Mouse (Mus musculus): ENCODE data around the gene Lmod2.

The Lmod2 gene

DNA sequence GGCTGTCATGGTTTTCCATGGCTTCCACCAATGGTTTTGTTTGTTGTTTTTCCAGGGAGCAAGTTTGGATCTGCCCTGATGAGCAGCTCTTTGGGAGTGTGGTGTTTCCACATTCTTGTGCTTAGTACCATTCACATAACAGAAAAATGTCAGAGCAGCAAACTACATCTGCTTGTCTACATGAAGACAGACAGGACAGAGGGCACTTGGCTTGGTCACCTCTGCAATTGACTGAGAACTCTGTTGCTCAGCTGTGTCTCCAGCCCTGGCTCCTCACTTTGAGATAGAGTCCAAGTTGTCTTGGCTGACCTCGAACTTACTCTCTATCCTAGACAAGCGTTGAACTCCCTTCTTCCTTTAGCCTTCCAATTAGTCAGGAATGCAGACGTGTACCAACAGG, 4.8 kb downstream of the Lmod2 start:
- DNase-seq (ENCODE audit: low spot score) = no peak

DNA sequence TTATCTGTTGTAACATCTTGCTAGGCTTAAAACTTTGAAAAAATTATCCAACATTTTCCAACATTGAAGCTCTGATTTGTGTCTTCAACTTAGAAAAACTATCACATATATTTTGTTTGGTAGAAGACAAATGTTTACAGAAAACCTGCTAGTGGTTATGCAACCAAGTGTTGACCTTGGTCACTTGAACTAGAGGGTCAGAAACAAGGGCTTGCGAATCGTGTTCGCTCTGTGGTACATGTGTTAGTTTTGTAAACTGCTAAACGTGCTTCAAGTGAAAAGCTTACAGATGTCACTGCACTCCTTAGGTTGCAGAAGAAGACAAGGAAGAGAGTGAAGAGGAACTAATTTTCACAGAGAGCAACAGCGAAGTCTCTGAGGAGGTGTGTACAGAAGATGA, 5.4 kb downstream of the Lmod2 start:
- DNase-seq (ENCODE audit: low spot score) = no peak

DNA sequence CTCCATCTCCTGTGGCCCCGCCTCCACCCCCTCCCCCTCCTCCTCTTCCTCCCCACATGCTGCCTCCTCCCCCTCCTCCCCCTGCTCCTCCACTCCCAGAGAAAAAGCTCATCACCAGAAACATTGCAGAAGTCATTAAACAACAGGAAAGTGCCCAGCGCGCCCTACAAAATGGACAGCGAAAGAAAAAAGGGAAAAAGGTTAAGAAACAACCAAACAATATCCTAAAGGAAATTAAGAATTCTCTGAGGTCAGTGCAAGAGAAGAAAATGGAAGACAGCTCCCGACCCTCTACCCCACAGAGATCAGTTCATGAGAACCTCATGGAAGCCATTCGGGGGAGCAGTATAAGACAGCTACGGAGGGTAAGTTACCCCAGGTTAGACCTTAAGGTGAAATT, 6.7 kb downstream of the Lmod2 start:
- no peak for DNase-seq (ENCODE audit: low spot score)

DNA sequence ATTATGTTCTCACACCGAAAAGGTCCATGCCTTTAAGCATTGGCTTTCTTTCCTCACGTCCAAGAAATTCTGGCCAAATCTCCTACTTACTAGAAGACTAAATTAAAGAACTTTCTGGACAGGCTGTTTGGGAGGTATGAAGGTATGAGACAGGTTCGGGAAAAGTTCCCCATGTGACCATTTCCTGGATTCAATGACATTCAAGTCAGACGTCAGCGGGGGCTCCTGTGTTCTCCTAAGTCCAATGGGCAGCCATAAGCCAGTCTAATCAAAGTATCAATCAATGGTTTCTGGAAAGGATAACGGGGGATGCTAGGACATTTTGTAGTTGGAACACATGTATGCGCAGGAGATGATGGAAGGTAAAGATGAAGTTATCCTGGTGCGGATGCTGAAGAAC, 8.1 kb downstream of the Lmod2 start:
- DNase-seq (ENCODE audit: low spot score) = no peak

DNA sequence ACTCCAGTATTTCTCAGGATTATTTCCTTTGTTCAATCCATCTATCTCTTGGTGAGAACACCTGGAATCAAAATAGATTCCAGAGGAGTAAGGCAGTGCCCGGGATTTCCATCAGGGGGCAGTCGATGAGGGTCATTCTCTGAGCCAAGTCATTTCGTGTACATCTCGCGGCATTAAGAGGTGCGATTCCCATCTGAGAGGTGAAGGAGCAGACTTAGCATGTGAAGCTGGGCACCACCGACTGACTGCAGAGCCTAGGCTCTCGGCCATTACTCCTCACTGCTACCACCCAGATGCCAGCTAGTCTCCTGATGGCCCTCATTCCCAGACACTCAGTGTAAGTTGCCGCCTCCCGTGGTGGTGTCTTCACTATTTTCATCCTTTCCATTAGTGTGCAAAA, 8.9 kb downstream of the Lmod2 start:
- no peak for DNase-seq (ENCODE audit: low spot score)

DNA sequence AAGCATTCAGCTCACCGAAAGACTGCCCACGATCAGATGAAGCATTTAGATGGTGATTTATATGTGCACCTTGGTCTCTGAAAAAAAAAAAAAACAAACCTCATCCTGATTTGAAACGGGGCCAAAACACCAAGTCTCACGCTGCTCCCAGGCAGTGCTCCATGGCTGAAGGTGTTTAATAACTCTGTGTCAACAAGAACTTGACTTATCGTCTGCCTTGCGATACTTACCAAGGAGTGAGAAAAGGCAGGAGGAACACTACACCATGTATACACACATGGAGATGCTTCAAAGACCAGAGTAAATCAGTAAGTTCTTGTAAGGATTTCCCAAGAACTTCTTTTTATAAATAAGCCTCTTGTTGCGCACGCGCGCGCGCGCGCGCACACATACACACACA, 10.0 kb downstream of the Lmod2 start:
- no peak for DNase-seq (ENCODE audit: low spot score)

DNA sequence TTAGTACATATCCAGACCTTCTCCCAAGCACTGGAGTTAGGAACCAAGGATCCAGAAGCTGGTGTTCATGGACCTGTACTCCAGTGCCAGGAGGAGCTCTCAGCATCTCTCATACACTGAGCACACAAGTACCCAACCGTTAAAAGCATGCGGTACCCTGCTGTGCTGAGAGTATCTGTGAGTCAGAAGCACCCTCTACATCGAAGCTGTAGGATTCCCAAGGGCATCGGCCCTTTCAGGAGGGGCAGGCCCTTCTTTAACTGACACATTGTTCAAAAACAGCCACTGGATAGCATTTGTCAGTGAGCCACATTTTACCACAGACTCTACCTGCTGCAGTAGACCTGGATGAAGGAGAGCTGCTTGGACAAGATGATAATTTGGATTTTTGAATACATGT, 10.6 kb downstream of the Lmod2 start:
- no peak for DNase-seq (ENCODE audit: low spot score)

DNA sequence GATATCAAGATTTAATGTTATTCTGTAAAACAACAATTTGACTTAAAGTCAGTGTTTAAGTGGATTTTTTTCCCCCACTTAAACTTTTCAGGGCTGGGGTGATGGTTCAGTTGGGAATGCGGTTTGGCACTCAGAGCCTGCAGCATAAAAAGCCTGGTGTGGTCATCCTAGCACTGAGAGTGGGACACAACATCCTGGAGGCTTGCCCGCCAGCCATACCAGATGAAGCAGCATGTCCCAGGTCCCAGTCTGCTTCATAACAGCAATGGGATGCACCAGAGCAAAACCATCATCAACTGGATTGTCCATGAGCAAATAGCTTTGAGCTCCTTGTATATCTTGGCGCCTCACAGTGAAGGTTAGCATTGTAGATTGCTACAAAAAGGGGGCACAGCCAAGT, 11.1 kb downstream of the Lmod2 start:
- DNase-seq (ENCODE audit: low spot score) = no peak

DNA sequence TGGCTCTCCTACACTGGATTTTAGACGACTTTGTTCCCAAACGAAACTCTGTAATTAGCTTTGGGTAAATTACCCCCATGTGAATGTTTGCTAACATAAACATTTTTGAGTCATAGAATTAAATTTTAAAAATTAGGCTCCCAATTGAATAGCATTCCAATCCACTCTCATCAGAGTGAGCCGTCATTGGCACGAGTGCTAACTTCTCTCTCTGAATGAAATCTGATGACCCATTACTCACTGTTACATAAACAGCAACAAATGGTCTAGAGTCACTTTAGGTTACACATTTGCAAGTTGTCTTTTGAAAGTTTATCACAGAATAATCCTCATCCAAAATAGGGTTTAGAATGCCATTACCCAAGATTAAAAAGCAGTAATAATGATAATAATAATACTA, 12.0 kb downstream of the Lmod2 start:
- DNase-seq (ENCODE audit: low spot score) = no peak

DNA sequence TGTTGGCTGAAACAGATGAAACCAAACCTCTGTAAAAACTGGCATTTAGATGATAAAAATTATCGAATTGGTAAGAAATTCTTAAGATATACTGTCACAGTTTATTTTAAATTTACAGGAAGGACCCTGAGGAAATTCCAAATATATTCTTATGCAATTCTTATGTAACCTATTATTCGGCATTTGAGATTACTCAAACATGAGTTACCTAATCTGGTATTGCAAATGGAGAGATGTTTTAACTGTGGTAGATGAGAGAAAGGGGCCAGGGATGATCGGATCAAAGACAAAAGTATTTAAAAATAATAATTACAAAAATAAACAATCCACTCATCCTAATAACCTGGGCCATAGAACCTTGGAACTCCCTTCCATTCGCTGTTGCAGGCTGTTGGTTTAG, 12.8 kb downstream of the Lmod2 start:
- no peak for DNase-seq (ENCODE audit: low spot score)

DNA sequence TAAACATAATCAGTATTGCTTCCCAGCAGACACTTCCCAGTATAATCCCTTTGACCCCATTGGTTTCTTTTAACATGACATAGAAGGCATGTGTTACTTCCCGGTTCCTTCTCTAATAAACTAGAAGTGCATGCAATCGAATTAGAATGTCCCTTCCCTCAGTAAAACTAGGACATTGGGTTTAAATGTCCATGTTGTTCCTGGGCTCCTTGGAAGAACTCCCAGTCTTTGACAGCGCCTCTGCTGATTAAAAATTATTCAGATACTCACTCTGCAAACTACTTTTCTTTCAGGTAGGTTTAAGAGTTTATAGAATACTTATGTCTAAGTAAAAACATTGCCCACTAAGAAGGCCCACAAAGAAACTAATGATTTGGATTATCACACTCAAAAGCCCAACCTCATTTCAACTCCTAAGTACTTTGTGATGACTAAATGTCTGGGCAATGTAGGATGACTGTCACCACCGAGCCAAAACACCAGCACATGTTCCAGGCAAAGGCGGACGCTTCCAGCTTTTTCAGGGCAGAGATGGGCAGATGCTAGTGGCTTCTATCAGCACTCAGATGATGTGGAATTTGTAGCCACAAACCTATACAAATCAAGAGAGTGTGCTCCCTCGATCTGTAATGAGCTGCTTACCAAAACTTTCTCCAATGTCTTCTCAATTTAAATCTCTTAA, 14.7 kb downstream of the Lmod2 start:
- no peak for DNase-seq (ENCODE audit: low spot score)

DNA sequence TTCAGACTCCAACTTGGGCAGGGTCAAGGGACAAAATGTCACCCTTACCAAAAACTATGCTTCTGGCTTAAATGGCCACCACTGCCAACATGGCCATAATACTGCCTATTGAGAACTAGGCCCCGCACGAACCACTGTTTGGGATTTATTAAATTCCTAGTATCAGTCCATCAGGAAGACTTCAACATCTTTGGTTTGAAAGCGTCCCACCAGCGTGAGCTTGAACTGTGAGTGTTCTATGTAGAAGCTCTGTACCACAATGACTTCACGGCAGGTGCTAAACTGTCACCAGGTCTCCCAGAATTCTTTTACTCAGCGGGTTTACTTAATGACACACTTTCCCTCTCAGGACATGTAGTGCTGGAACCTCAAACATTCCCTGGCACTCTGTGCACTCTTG, 15.8 kb downstream of the Lmod2 start:
- DNase-seq (ENCODE audit: low spot score) = no peak

DNA sequence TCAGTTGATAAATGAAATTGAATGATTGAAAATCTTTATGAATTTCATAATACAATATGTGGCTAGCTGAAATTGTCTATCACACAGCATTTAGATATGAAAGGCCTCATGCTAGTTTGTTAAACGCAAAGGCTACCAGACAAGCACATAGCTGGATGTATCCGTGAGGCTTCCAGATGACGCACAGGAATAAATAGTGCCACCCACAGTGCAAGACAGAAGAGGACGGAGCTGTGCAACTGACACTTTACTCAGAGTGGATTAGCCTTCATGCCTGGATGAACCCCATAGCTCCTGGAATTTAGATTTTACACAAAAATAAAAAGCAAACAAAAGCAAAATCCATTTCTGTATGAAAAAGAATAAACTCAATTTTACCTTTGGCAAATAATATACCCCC, 16.4 kb downstream of the Lmod2 start:
- no peak for DNase-seq (ENCODE audit: low spot score)

DNA sequence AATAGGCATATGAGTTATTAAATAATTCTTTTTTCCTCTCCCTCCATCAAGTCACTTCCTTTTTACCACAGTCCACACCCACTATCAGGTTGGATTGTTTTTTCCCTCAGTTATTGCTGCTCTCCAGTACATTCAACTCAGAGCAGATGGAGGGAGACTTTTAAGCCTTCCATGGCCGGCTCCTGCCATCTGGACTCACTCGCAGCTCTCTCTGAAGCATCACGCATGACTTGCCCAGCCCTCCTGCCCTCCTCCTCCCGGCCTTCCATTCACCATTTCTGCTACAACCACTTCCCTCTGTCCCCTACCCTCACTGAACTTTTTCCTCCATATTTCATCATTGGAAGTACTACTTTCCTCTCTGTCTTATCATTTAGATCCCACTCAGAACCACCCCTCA, 19.2 kb downstream of the Lmod2 start:
- no peak for DNase-seq (ENCODE audit: low spot score)

DNA sequence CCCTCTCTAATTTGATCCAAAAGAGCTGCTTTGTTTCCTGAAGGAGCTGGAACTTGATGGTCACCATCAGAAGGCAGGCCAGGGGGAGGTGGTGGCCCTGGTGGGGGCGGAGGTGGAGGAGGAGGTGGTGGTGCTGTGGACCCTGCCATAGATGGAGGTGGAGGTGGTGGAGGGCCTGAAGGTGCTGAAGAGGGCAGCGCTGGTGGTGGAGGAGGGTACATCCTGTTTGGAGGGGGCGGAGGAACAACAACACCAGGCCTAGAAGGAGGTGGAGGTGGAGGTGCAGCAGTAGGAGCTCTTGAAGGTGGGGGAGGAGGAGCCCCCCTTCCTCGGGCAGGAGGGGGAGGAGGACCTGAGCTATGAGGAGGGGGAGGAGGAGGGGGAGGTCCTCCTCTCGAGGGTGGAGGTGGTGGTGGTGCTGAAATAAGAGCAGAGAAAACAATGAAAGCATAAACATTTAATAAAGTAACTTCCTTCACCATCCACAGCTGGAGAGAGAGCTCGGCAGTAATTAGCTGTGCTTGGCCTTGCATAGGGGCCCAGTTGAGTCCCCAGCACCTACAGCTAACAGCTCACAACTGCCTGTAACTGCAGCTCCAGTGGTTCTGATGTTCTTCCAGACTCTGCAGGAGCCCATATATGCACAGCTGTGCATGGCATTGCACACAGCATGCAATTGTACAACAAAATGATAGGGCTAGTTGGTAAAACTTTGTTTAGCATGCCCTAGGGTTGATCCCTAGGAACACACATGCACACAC, 21.9 kb downstream of the Lmod2 start:
- DNase-seq (ENCODE audit: low spot score) = no peak

DNA sequence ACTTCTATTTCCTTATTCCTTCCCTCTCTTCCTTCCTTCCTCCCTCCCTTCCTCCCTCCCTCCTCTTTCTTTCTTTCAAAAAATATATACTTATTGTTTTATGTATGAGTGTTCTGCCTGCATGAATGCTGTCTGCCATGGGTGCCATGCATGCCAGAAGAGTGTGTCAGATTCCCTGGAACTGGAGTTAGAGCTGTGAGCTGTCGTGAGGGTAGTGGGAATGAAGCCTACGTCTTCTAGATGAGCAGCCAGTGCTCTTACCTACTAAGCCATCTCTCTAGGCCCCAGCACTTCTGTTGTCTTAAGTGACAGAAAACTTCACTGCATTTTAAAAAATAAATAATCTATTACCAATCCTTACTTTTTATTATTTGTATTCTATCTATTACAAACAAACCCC, 23.4 kb downstream of the Lmod2 start:
- no peak for DNase-seq (ENCODE audit: low spot score)

DNA sequence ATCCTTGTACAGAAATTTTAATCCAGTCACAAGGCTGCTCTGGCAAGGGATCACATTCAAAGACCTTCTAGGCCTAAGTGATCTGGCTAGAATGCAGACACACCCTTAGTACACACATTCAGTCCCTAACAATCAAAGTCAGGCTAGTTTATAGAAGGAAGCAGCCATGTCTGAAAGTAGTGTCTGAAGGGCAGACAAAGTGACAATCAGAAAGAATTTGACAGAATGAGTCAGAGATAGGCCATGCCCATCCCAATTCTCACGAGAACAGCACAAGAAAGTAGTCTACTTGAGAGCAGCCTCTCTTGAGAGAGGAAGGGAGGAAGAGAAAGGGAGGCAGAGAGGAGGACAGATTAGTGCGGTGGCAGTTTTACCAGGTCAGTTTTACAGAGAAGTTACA, 24.5 kb downstream of the Lmod2 start:
- DNase-seq (ENCODE audit: low spot score) = no peak

DNA sequence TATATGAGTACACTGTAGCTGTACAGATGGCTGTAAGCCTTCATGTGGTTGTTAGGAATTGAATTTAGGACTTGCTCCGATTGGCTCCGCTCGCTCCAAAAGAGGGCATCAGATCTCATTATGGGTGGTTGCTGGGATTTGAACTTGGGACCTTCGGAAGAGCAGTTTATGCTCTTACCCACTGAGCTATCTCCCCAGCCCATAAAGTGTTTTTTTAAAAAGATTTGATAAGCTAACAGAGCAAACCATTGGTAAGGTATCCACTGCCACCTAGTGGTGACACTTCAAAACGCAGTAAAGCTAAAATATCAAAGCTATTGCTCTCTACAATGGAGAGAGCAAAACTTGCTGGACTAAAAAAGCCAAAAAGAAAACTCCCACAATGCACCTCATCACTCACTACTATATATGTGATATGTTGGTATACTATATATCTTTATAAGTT, 30.0 kb downstream of the Lmod2 start:
- DNase-seq (ENCODE audit: low spot score) = no peak

DNA sequence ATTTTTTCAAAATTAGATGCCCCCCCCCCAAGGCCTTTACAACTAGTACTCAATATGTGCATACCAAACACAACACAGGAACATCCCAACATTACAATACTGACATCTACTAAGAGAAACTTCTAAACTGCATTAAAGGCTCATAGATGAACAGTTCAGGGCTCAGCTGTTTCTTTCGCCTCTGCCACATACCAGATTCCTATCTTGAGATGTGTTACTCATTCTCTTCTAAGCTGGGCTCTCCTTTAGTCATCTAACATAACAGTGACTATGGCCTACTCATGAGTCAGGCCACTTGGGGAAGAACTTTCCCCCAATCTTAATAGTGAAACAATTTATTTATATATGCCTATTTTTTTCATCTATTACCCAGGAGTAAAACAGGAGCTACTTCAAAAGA, 30.9 kb downstream of the Lmod2 start:
- no peak for DNase-seq (ENCODE audit: low spot score)

DNA sequence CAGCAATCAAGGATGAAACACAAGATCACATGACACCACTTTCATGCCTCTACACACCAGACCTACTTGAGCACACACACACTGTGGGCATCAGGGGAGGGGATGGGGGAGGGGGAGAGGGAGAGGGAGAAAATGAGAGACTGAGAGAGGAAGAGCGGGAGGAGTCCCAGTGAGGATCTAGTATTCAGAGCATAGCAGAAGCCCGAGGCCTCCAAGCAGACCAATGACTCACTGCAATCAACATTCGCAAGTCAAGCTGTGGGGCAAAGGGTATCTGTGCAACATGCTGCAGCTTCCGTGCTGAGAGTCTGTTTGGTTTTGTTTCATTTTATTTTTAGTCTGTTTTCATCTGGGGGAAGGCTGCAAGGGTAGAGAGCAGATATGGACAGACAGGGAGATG, 34.5 kb downstream of the Lmod2 start:
- DNase-seq (ENCODE audit: low spot score) = no peak

DNA sequence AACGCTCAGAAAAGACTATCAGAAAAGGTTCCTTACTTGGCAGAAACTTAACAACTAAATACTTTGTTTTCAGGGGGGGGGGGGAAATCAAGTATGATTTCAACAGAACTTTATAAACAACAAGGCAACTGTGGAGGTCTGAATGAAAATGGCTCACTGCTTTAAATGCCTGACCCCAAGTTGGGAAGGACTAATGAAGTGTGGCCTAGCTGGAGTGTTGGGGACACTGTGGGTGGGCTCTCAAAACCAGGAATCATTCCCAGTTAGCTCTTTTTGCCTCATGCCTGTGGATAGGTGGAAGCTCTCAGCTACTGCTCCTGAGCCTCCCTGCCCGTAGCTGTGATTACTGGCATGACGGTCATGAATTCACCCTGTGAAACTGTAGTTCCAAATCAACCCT, 36.5 kb downstream of the Lmod2 start:
- no peak for DNase-seq (ENCODE audit: low spot score)

DNA sequence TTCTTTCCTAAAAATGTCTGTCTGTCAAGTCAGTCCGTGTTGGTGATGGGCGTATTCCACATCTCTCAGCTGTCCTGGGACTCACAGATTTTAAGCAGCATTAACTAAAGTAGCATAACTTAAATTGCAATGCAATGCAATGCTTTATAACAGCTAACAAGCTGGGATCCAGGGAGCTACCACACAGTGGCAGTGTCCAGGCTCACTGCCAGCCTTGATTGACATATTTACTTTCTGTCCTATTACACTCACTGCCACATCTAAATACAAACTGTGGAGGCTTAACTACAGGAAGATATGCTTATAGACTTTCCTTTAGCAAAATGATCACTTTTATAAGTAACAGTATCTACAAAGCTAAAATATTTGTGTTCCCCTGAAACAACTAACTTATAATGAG, 38.3 kb downstream of the Lmod2 start:
- DNase-seq (ENCODE audit: low spot score) = no peak

DNA sequence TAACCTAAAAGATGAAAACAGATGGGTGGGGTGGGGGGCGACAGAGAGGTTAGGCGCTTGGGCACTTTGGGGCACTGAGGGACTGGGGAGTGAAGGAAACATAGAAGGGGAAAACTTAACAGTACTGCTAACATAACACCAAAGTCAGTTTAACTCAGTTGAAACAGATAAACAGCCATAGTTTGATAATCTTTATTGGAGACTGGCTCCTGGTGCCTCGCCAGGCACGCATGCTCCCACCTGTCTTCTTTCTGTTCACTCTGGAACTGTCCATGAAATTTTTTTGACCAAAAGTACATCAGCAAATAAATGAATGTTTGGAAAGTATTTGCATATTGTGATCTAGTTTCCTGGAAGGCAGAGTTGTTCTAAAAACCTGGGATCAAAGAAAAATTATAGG, 43.7 kb downstream of the Lmod2 start:
- DNase-seq (ENCODE audit: low spot score) = no peak

DNA sequence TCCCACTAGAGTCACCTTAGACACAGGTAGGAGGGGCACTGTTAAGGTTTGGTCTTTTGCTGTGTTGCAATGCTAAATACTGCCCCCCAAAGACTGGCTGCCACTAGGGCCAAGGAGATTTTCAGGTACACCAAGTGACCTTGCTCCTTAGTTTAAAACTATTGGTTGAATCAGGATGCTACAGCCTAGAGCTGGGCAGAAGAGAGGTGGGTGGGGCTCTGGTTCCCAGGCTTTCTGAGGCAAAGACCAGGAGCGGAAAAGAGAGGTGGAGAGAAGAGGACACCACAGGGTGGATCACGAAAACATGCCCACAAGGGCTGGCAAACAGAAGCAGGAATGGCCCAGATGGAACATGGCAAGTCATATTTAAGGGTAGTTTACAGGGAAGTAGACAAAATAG, 44.6 kb downstream of the Lmod2 start:
- DNase-seq (ENCODE audit: low spot score) = no peak
